Mouse (Mus musculus) kidney, postnatal 36 days (tissue): Measurements from ENCODE around the gene Sdad1.

Experiments
- DNase-seq, 2 experiments: peaks; one replicate each; pipeline ENCODE4 v3.0.0; 2021 to 2022; ENCODE audit warnings: mixed read lengths in 2 of 2

Sdad1 gene

DNA sequence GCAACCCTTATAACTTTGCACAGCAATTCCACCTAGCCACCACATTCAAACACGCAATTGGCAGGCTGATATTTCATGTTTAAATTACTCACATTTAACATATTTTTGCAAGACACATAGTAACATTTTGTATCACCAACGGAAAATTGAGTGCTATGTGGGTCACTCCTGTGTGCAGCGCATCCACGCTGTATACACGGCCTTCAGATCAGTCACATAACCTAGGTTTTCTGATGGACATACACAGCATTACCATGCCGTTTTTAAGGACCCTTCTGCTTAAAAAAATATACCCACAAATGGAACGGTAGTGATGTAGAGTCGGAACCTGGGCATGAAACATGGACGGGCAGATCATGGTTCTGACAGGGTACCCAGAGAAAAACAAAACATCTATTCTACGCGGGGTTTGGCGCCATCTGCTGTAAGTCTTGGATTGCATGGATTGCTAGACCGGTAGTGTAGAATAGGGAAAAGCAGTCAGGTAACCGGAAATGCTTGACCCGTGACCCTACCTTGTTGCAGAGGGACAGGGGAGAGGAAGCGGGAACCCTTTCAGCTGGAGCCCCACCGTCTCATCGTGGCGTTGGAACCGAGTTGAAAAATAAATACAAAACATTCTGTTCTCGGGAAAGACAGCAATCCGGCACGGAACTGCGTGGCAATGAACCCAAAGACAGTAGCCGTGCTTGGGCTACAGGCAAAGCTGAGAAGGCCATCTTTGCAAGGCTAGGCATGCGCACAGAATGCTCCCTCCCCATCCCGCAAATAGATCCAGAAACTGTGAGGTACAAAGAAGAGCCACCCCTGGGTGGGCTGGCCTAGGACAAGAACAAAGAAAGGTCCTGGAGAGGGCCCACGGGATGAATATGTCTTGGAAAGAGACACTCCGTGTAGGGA lies 70.7 kb downstream of the Sdad1 start:
- peak; percentile 77 to 89 for DNase-seq

GRCm38 (mm10) chr5:92234939-92235557 lies 75.2 kb downstream of the Sdad1 start:
- no peak for DNase-seq
